Mouse (Mus musculus) cerebellum, adult 2 months (tissue): ENCODE measurements around the gene Stx11.

ENCODE experiments used
- CTCF ChIP-seq: fragments of 200-500 bp; IDR thresholded peaks from 2 replicates; pipeline ENCODE4 v1.5.1; 2011; ENCODE audit warnings: low read depth, mild to moderate bottlenecking, control low read depth, low read length, moderate library complexity, borderline replicate concordance; ENCODE audit not compliant: insufficient read depth
- POLR2A ChIP-seq: fragments of 200-500 bp; IDR thresholded peaks from 2 replicates; pipeline ENCODE4 v1.6.1; 2011; ENCODE audit warnings: low read length, control low read depth, borderline replicate concordance; ENCODE audit not compliant: insufficient read depth

GRCm38 (mm10) chr10:12941018-12941761, 22.9 kb downstream of the Stx11 start:
- TF ChIP-seq POLR2A: no peak
- TF ChIP-seq CTCF: no peak
